ENCODE assay signal across 10 mouse cellular contexts in genomic region chr14:51929309-51929943, GRCm38 (mm10). TPM values are rescaled to one million over a fixed set of nuclear protein-coding genes. Genes with fewer than 3 reads are reported as not detected.
A peak's percentile ranks its signal among the peaks of the same experiment; 100 is the strongest.
DNase-seq lines count a peak whose midpoint lies in the region; ATAC-seq and TF ChIP-seq lines count a peak whose summit lies in the region.
"Had no signal": no experiment of that assay in that cellular context is flagged by ENCODE, and none has a peak within 500 bp of the region (broad histone marks: within the 10 kb centered on the region; RNA-seq: fewer than 3 reads in every experiment).

No protein-coding gene starts in this region.

- 0 out of 2 replicates have a peak overlapping the region, but pooled peaks have one; percentile 9 for H3K27ac ChIP-seq in forebrain, embryonic 15.5 days (replicated peaks)
- H3K27ac ChIP-seq in forebrain, embryonic 11.5 days (ENCODE audit: low read depth, low read length): no peak overlapping the region
- H3K27ac ChIP-seq in cortical plate, adult 2 months (ENCODE audit: insufficient read depth, low read length): peak overlapping the region; percentile 16; the same call in 1 of the 2 replicates
- peak overlapping the region in 1 of 2 experiments; percentile 47; a peak in 2 of 4 replicates for H3K27ac ChIP-seq in heart, embryonic 14.5 days (replicated peaks in 1 of 2; ENCODE audit: control insufficient read depth in 1 of 2, insufficient read depth in 1 of 2, low read depth in 2 of 2, low read length in 2 of 2)
- H3K27ac ChIP-seq: embryonic facial prominence, embryonic 15.5 days; midbrain, embryonic 12.5 days had no signal

- no peaks in the 10 kb centered on the region for H3K27me3 ChIP-seq in forebrain, embryonic 15.5 days
- H3K27me3 ChIP-seq in forebrain, embryonic 11.5 days (ENCODE audit: control insufficient read depth, insufficient read depth, low read length): no peaks in the 10 kb centered on the region
- H3K27me3 ChIP-seq in heart, embryonic 14.5 days (ENCODE audit: control insufficient read depth, insufficient read depth, low read length): no peaks in the 10 kb centered on the region
- H3K27me3 ChIP-seq: embryonic facial prominence, embryonic 15.5 days had no signal

- H3K9me3 ChIP-seq in forebrain, embryonic 15.5 days: no peaks in the 10 kb centered on the region
- H3K9me3 ChIP-seq in forebrain, embryonic 11.5 days (ENCODE audit: control insufficient read depth, low read length): no peaks in the 10 kb centered on the region
- H3K9me3 ChIP-seq in heart, embryonic 14.5 days (ENCODE audit: control insufficient read depth, low read length): no peaks in the 10 kb centered on the region
- H3K9me3 ChIP-seq: embryonic facial prominence, embryonic 15.5 days; midbrain, embryonic 12.5 days had no signal

- ATAC-seq in forebrain, embryonic 15.5 days (replicated peaks): peak; percentile 42; the same call in 1 of the 2 replicates
- no peak for ATAC-seq in forebrain, embryonic 11.5 days (replicated peaks; ENCODE audit: low FRiP score)
- peak; percentile 44; the same call in 1 of the 2 replicates for ATAC-seq in heart, embryonic 14.5 days (ENCODE audit: insufficient number of reproducible peaks, insufficient read depth, low FRiP score, low read depth)
- ATAC-seq in granulocyte monocyte progenitor cell, adult 5-6 weeks (replicated peaks; ENCODE audit: poor library complexity, severe bottlenecking): no peak

- peaks cover 14% of the 10 kb centered on the region; the same call in 1 of the 2 replicates for H3K4me1 ChIP-seq in forebrain, embryonic 15.5 days
- H3K4me1 ChIP-seq in forebrain, embryonic 11.5 days (replicated peaks; ENCODE audit: control insufficient read depth, insufficient read depth, low read length): no peaks in the 10 kb centered on the region
- H3K4me1 ChIP-seq in cortical plate, adult 2 months (ENCODE audit: control insufficient read depth, insufficient read depth, low read length): no peaks in the 10 kb centered on the region
- H3K4me1 ChIP-seq in heart, embryonic 14.5 days (ENCODE audit: control insufficient read depth in 2 of 2, insufficient read depth in 2 of 2, low read length in 2 of 2): no peaks in the 10 kb centered on the region; a peak in 1 of 4 replicates
- H3K4me1 ChIP-seq: midbrain, embryonic 12.5 days had no signal

- 0 out of 2 replicates have a peak, but pooled peaks have one; percentile 25 for TF ChIP-seq POLR2A in cortical plate, adult 2 months (IDR thresholded peaks at IDR 0.05; ENCODE audit: extremely low read depth, insufficient read depth, low read length)

- no peak overlapping the region for H3K9ac ChIP-seq in forebrain, embryonic 15.5 days (replicated peaks)
- H3K9ac ChIP-seq in forebrain, embryonic 11.5 days (ENCODE audit: low read length): no peak overlapping the region
- H3K9ac ChIP-seq in heart, embryonic 14.5 days (ENCODE audit: low read length): no peak overlapping the region
- H3K9ac ChIP-seq: embryonic facial prominence, embryonic 15.5 days; midbrain, embryonic 12.5 days had no signal

- H3K36me3 ChIP-seq in forebrain, embryonic 15.5 days: no peaks in the 10 kb centered on the region
- no peaks in the 10 kb centered on the region for H3K36me3 ChIP-seq in forebrain, embryonic 11.5 days (ENCODE audit: control insufficient read depth, insufficient read depth, low read length)
- no peaks in the 10 kb centered on the region for H3K36me3 ChIP-seq in heart, embryonic 14.5 days (ENCODE audit: control insufficient read depth, insufficient read depth, low read length)
- H3K36me3 ChIP-seq: embryonic facial prominence, embryonic 15.5 days; midbrain, embryonic 12.5 days had no signal

- H3K4me2 ChIP-seq in forebrain, embryonic 15.5 days (replicated peaks): no peak overlapping the region
- H3K4me2 ChIP-seq in forebrain, embryonic 11.5 days (ENCODE audit: low read depth, low read length, severe bottlenecking): no peak overlapping the region
- H3K4me2 ChIP-seq in heart, embryonic 14.5 days (ENCODE audit: low read length): peak overlapping the region; percentile 31; the same call in 1 of the 2 replicates
- H3K4me2 ChIP-seq: embryonic facial prominence, embryonic 15.5 days; midbrain, embryonic 12.5 days had no signal

- no peak for TF ChIP-seq CTCF in cortical plate, adult 2 months (IDR thresholded peaks at IDR 0.05; ENCODE audit: extremely low read depth, insufficient read depth, low read length)

- no peak for DNase-seq in forebrain, embryonic 11.5 days (ENCODE audit: low spot score)
- peak; percentile 77 for DNase-seq in layer of hippocampus, adult 9-11 months
- peak; percentile 44 for DNase-seq in ovary, postnatal 14 days (ENCODE audit: low spot score)
- no peak for DNase-seq in spleen, postnatal 36 days (ENCODE audit: low spot score in 2 of 2)

- 72% methylated on average over 8 of the region's 8 CpGs for WGBS in forebrain, embryonic 15.5 days
- 80% methylated on average over 8 of the region's 8 CpGs for WGBS in forebrain, embryonic 11.5 days
- 68% methylated on average over 8 of the region's 8 CpGs for WGBS in heart, embryonic 14.5 days

- H3K4me3 ChIP-seq in forebrain, embryonic 15.5 days: no peak overlapping the region
- H3K4me3 ChIP-seq in forebrain, embryonic 11.5 days (ENCODE audit: low read depth, low read length): no peak overlapping the region
- no peak overlapping the region for H3K4me3 ChIP-seq in cortical plate, adult 2 months (ENCODE audit: insufficient read depth, low read length)
- H3K4me3 ChIP-seq in heart, embryonic 14.5 days (ENCODE audit: control insufficient read depth in 1 of 2, insufficient read depth in 1 of 2, low read depth in 1 of 2, low read length in 2 of 2): no peak overlapping the region
- H3K4me3 ChIP-seq: embryonic facial prominence, embryonic 15.5 days; midbrain, embryonic 12.5 days had no signal

RNA-seq across cellular contexts. Expression of gene Rnase13, which starts 6.9 kb away (rescaled TPM):
- not detected in 2 replicates for polyA plus RNA-seq in forebrain, embryonic 15.5 days (2015; fragmentation: Nextera tagmentation; extraction: Ambion mirVana)
- not detected in 2 replicates for polyA plus RNA-seq in forebrain, embryonic 11.5 days (2014; fragmentation: Nextera tagmentation; extraction: Ambion mirVana)
- polyA plus RNA-seq in cortical plate, adult 2 months (2012; rRNA removed): 0.17 and 0.21 TPM in 2 replicates
- not detected in 2 replicates for polyA plus RNA-seq in heart, embryonic 14.5 days (2014; fragmentation: Nextera tagmentation; extraction: Ambion mirVana)
- total RNA-seq in granulocyte monocyte progenitor cell, adult 5-6 weeks (2014; fragmentation: Nextera tagmentation): not detected in 2 replicates
- total RNA-seq in granulocyte monocyte progenitor cell, adult 5-6 weeks (2017): not detected in 2 replicates
- polyA plus RNA-seq: embryonic facial prominence, embryonic 15.5 days; midbrain, embryonic 12.5 days had no signal

RNA-seq across cellular contexts. Expression of gene Tppp2, which starts 11.2 kb away (rescaled TPM):
- polyA plus RNA-seq in forebrain, embryonic 15.5 days (2015; fragmentation: Nextera tagmentation; extraction: Ambion mirVana): not detected in 2 replicates
- polyA plus RNA-seq in forebrain, embryonic 11.5 days (2014; fragmentation: Nextera tagmentation; extraction: Ambion mirVana): not detected in 2 replicates
- polyA plus RNA-seq in cortical plate, adult 2 months (2012; rRNA removed): not detected in 2 replicates
- polyA plus RNA-seq in heart, embryonic 14.5 days (2014; fragmentation: Nextera tagmentation; extraction: Ambion mirVana): not detected in 2 replicates
- total RNA-seq in granulocyte monocyte progenitor cell, adult 5-6 weeks (2014; fragmentation: Nextera tagmentation): not detected in 2 replicates
- not detected in 2 replicates for total RNA-seq in granulocyte monocyte progenitor cell, adult 5-6 weeks (2017)
- polyA plus RNA-seq: embryonic facial prominence, embryonic 15.5 days; midbrain, embryonic 12.5 days had no signal

RNA-seq across cellular contexts. Expression of gene Ndrg2, which starts 15.5 kb away (rescaled TPM):
- 152 TPM in 2 replicates for polyA plus RNA-seq in forebrain, embryonic 15.5 days (2015; fragmentation: Nextera tagmentation; extraction: Ambion mirVana)
- polyA plus RNA-seq in forebrain, embryonic 11.5 days (2014; fragmentation: Nextera tagmentation; extraction: Ambion mirVana): 8.9 and 11.2 TPM in 2 replicates
- 955 and 1,100 TPM in 2 replicates for polyA plus RNA-seq in cortical plate, adult 2 months (2012; rRNA removed)
- polyA plus RNA-seq in heart, embryonic 14.5 days (2014; fragmentation: Nextera tagmentation; extraction: Ambion mirVana): 235 and 269 TPM in 2 replicates
- total RNA-seq in granulocyte monocyte progenitor cell, adult 5-6 weeks (2014; fragmentation: Nextera tagmentation): 5.4 and 6.2 TPM in 2 replicates
- total RNA-seq in granulocyte monocyte progenitor cell, adult 5-6 weeks (2017): 8.7 and 11.4 TPM in 2 replicates

RNA-seq across cellular contexts. Expression of gene Slc39a2, which starts 36.7 kb away (rescaled TPM):
- 1.8 and 1.9 TPM in 2 replicates for polyA plus RNA-seq in forebrain, embryonic 15.5 days (2015; fragmentation: Nextera tagmentation; extraction: Ambion mirVana)
- 0.45 and 0.89 TPM in 2 replicates for polyA plus RNA-seq in forebrain, embryonic 11.5 days (2014; fragmentation: Nextera tagmentation; extraction: Ambion mirVana)
- polyA plus RNA-seq in cortical plate, adult 2 months (2012; rRNA removed): 17.8 and 18.7 TPM in 2 replicates
- 0.20 and 0.23 TPM in 2 replicates for polyA plus RNA-seq in heart, embryonic 14.5 days (2014; fragmentation: Nextera tagmentation; extraction: Ambion mirVana)
- total RNA-seq in granulocyte monocyte progenitor cell, adult 5-6 weeks (2014; fragmentation: Nextera tagmentation): 0.49 and 1.4 TPM in 2 replicates
- total RNA-seq in granulocyte monocyte progenitor cell, adult 5-6 weeks (2017): 0.09 and 0.21 TPM in 2 replicates

RNA-seq across cellular contexts. Expression of gene Mettl17, which starts 44.8 kb away (rescaled TPM):
- polyA plus RNA-seq in forebrain, embryonic 15.5 days (2015; fragmentation: Nextera tagmentation; extraction: Ambion mirVana): 85.5 and 85.7 TPM in 2 replicates
- polyA plus RNA-seq in forebrain, embryonic 11.5 days (2014; fragmentation: Nextera tagmentation; extraction: Ambion mirVana): 48.1 and 60.0 TPM in 2 replicates
- polyA plus RNA-seq in cortical plate, adult 2 months (2012; rRNA removed): 41.4 and 49.3 TPM in 2 replicates
- polyA plus RNA-seq in heart, embryonic 14.5 days (2014; fragmentation: Nextera tagmentation; extraction: Ambion mirVana): 49.6 and 49.8 TPM in 2 replicates
- total RNA-seq in granulocyte monocyte progenitor cell, adult 5-6 weeks (2014; fragmentation: Nextera tagmentation): 15.4 and 22.2 TPM in 2 replicates
- 13.1 and 34.7 TPM in 2 replicates for total RNA-seq in granulocyte monocyte progenitor cell, adult 5-6 weeks (2017)

Comparison
In these comparisons a context has a peak if more than half of its experiments do, and no peak if none do; other contexts are left out.
1. ATAC-seq: peak in forebrain, embryonic 15.5 days (single experiment) and heart, embryonic 14.5 days (single experiment); none in forebrain, embryonic 11.5 days (single experiment) and granulocyte monocyte progenitor cell, adult 5-6 weeks (single experiment).
2. RNA of gene Ndrg2, which starts 15.5 kb away (polyA plus RNA-seq): 955 to 1,100 TPM in cortical plate, adult 2 months, 235 to 269 TPM in heart, embryonic 14.5 days and 152 TPM in forebrain, embryonic 15.5 days; 8.9 to 11.2 TPM in forebrain, embryonic 11.5 days; every median in the first group is over 10 times any median in the second.
3. DNase-seq: peak in layer of hippocampus, adult 9-11 months (single experiment) and ovary, postnatal 14 days (single experiment); none in forebrain, embryonic 11.5 days (single experiment) and spleen, postnatal 36 days (0 of 2).